Mouse (Mus musculus): ENCODE data around the gene Mfsd12.
A peak's percentile ranks its signal among the peaks of the same experiment; 100 is the strongest.

Mfsd12 gene

DNA sequence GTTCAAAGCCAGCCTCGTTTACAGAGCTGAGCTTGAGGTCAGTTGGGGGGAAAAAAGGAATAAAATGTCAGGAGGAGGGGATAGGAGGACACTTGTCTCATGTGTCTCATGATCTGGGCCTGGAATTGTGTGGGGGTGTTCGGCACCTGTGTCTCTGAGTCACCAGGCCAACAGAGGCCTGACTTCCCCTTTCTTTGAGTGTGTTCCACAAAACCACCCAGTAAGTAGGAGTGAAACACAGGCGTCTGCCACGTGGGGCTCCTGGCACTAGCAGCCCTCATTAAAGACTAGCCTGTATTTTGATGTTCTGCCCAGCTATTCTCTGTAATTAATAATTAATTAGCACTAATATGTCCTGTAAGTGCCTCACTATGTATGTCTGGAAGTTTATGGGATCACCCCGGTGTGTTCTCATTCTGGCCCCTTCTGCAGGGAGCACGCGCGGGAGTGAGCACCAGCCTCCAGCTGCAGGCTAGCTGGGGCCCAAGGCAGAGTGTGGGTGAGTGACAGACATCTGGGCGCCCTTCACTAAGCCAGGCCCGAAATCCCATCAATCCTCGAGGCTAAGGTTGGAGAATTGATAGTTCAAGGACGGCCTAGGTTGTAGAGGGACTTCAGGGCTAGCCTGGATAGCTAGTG lies 820 bp upstream of the Mfsd12 start:
- DNase-seq = no peak

DNA sequence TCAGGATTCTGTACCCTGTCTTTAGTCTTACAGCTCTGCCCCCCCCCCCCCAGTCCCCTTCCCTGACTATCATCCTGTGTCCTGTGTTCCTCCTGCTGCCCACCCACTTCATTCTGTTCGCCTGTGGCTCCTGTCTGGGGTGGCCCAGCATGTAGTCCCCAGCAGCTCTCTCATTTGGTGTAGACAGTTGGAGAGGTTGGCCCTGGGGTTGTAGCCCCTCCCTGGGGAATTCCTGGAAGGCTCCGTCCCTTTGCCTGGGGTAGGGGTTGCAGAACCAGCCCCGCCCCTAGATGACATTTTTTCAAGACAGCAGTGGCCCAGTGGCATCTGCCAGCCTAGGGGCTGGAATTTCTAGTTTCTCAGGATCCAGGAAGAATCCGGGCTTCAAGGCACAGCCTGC lies 918 bp downstream of the Mfsd12 start:
- no peak for DNase-seq

DNA sequence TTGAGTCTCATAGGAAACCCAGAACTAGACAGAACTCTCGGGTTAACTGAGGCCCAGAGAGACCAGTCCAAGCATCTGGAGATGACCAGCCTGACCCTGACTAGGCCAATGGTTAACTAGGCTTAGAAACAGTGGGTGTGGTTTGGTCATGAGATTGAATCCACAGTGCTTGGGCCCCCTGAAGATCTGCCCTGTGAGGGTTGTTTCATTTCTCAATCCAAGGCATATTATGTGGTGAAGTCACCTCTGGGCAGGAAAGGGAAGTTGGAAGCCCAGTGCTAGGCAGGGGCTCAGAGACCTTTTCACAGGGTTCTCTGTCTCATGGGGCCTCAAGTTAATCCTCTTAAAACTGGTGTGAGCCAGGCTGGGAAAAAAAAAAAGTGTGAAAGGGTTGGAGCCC lies 1.6 kb downstream of the Mfsd12 start:
- DNase-seq = no peak

DNA sequence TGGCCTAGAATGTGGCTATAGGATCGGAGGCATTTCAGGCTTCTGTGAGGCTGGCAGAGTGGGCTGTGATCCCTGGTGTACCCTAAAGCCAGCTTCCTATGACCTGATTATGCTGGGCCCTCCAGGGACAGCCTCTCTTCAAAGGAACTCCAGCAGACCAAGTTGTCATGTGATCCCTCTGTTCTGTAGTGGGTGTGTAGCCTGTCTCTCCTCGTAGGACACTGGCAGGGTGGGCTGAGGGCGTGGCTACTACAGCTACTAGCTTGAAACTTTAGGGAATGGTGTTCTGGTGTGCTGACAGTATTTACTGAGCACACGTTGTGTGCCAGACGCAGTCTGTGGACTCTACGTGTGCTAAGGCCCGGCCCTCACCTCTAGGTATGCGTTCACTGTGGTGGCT lies 3.4 kb downstream of the Mfsd12 start:
- no peak for DNase-seq

DNA sequence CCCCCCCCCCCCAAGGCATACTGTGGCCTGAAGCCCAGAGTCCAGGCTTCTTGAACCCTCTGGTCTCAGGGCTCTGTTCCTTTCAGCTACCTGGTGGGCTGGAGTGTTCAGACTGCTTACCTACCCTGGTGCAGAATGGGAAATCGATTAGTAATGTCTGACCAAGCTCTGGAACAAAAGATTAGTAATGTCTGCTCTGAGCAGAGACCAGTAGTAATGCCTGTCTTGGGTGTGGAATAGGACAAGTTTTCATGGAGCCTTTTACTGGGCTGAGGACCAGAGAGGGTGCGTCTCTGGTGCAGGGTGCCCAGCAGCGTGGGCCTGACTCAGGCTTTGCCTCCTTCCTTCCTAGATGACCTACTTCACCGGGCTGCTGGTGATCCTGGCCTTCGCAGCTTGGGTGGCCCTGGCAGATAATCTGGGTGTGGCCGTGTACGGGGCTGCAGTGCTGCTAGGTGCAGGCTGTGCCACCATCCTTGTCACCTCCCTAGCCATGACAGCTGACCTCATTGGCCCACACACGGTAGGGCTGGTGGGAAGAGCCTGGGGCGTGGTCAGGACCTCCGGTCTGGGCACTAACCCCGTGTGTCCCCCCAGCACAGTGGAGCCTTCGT lies 5.2 kb downstream of the Mfsd12 start:
- DNase-seq = no peak

DNA sequence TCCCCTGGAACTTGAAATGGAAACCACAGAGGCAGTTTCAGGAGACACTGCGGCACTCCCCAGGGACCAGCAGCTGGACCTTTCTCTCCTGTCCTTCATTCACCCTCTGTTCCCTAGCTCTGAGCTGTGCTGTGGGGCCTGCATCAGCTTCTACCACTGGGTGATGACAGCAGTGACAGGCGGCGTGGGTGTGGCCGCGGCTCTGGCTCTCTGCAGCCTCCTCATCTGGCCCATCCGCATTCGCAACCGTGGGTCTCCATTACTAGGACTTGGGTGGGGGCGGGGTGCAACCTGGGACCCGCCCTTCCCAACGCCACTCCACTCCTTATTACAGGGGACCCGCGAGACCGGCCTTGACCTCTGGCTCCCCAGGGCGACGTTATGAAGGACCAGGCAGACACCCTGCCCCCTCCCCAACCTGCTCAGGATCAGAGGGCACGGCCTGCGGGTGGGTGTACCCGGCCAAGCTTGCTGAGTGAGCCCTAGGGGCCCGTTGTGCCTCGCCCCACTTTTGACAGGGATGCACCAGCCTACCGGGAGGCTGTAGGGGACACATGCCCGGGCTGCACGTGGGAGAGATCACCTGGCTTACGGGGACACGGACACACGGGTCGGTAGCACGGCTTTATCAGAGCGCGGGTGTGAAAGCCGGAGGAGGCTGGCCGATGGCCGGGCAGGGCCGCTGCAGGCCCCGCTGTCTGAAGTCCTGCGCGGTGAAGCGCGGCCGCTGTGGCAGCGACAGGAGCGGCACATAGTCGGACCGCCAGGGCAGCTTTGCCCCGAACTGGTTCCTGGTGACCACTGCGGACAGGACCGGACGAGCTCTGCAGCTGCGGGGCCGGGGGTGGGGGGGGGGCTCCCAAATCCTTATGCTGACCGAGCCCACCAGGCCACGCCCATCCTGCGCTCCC lies 6.4 kb downstream of the Mfsd12 start:
- no peak for DNase-seq

DNA sequence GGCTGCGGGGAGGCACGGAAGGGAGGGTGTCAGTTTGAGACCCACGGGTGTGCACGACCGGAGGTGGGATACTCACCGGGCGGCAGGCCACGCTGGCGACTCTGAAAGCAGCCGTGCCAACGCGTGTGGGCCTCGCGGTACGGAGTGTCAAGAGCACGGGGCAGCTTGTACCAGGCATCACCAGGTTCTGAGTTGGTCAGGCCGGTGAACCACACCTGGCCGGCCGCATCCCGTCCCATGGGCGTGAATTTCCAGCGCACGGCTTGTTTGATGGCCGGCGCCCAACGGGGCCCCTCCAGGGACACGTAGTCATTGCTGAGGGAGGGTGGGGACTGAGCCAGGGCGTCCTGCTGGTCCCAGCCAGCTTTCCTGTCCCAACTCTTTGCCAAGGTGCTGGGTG lies 7.4 kb downstream of the Mfsd12 start:
- DNase-seq = no peak

DNA sequence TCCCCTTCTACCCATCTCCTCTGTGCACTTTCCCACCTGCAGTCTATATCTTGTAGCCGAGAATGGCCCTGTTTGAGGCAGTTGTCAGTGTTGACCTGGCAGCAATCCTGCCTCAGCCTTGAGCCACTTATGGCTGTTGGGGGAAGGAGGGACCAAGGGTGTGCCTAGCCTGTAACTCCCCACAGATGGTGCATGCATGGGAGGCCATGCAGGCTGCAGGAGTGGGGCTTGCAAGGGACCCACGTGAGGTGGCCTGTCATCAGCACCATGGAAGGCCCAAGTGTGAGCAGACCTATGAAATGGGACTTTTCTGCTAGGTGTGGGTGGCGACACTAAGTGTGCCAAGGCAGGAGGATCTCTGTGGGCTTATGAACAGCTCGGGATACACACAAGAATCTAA lies 7.8 kb downstream of the Mfsd12 start:
- DNase-seq = no peak

DNA sequence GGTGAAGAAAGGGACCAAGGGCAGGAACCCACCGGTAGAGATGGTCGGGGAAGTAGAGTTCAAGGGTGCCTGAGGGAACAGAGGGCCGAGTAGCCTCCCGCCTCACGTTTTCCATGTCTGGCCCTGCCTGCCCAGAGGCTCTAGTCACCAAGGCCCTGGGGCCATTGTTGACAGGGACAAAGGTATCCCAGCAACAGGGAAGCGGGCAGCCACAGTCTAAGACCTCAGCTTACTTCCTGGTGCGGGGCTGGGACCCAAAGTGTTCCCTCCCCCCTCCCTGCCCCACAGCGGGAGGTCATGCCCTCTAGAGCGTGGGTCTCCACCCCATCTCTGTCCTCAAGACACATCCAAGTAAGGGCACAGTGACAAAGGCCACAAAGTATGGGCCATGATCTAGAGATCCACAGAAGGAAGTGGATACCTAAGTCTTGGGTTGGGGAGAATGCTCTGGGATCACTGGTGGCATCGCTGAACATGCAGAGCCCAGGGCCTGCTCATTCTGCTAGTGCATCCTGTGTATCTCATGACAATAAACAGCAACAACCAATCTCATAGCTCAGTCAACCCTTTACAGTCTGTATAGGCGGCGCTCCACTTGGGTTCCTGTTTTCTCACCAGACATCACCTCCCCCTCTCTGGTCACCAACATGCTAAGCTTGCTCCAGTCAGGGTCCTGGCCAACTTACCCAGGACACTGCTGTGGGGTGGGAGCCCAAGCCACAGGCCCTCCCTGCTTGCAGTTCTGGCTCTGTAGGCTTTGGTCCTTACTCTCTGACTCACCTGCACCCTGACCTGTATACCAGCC lies 8.6 kb downstream of the Mfsd12 start, which contains the start of gene 4930404N11Rik:
4930404N11Rik (minus strand) TSS at position 145 of the 805 bp plus-strand sequence.
- no peak for DNase-seq

DNA sequence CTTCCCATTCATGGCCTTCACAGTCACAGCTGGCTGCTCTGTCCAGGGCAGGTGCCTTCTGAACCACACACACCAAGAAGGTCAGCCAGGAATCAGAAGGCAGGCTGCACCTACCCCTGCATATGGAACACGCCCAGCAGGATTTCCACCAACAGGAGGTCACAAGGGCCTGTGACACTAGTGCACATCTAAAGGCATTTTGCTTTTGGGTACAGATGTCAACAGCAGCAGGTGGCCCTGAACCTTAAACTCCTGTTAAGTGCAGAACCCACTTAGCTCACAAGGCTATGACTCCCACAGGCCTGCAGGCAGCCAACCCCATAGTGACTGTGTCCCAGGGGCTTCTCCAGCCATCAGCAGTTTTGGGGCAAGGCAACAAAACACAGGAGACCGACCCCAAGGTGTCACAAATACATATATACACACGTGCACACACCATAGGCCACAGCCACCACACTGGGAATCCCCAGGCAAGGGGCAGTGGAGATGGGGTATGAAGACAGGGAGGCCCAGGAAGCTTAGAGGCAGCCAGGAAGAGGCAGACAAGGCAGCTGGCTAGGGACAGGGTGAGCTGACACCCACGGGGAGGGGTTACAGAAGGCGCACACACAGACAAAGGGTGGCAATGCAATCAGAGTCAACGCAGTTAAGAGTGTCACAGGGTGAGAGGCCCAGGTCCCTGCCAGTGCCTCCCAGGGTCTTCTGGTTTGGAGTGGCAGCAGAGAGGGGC lies 9.4 kb downstream of the Mfsd12 start:
- no peak for DNase-seq

DNA sequence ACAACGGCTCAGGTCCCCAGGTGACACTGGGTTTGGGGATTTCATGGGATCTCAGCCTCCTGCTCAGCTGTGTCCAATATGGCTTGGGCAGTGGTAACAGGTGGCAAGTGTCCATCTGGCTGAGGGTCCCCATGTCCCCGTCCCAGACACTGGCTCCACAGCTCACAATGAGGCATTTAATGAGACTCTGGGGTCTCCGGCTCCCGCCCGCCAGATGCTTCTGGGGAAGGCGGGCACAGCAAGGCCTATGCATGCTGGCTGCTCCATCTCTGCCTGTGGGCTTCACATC lies 9.9 kb downstream of the Mfsd12 start:
- DNase-seq = no peak

DNA sequence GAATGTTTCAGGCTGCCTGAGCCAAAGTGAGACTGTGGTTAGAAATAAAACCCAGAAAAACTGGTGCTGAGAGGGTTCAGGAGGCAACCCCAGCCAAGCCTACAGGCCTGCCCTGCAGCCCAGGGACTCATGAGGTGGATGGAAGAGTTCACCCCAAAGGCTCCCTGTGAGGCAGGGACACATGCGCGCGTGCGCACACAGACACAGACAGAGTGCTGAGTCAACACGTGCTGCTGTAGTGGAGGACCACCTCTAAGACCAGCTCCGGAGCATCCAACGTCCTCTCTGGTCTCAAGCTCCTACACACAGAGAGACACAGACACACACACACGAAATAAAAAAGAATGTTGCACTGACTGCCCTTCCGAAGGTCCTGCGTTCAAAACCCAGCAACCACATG lies 18.0 kb downstream of the Mfsd12 start:
- no peak for DNase-seq

DNA sequence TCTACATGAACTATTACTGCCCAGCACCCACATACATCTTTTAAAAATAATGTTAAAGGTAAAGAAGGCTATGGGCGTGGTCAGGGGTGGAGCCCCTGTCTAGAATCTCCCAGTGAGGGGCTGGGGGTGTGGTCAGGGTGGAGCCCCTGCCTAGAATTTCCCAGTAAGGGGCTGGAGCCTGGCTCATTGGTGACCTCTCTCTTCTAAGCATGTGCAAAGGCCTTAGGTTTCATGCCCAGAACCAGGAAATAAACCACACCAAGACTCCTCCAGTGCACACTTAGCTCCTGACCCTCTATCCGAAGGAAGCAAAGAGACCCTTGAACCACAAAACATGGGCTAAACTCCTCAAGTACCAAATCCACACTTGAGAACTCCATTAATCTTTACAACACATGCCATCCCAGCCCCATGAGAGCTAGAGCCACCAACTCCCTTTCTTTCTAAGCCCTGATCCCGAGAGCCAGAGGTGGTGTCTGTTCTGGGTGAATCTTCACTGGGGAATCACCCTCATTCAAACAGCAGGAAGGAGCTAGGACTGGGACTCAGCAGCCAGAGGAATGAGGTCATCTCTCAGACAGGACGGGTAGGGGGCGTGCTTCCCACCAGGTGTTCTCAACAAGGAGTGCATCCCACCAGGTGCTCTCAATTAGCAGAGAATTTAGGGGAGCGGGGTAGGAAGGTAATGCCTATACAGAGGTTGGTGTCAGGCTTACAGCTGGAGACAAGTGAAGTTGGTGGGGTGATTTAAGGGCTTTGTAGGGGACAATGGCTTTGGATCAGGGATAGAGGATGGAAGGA lies 19.5 kb downstream of the Mfsd12 start:
- peak; percentile 43 for DNase-seq

DNA sequence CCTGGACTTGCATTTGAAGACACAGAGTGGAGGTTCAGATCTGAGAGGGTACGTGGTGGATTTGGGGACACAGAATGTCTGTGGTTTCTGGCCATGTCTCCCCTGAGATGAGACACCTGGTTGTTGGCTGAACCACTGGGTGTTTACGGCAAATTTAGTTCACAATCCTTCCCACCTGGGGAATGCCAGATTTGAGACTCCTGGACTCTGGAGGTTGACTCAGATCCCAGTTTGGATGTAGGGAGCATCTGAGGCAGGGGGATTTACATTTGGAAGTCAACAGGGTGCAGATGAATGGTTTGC lies 20.0 kb downstream of the Mfsd12 start:
- DNase-seq = no peak

DNA sequence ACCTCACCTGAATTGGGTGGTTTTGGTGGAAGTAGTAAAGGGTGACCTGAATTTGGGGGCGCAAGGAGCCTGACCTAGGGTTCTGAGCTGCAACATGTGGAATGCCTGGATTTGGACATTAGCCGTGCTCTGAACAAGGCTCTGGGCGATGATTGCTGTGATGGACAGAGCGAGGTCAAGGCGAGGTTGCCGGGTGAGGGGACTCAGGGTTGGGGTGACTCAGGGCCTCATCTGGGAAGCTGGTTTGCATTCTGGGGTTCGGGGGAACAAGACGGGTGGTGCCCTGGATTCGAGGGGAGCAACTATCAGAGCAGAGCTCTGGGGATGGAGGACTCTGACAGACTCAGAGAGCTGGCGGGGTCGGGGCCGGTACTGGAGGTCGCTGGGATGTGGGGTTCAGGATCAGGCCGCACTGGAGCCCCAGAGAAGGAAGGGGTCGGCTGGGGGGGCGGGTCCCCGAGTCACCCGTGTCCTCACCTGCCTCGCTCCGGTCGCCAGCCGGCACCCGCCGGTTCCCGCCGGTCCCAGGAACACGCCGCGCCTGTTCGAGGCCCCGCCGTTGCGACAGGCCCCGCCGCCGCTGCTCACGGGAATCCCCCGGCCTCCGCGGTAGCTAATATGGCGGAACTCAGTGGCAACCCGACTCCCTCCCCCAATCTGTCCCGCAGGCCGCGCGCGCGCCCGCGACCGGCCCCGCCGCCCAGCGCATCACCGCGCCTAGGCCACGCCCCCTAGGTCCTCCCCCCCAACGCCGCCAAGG lies 20.7 kb downstream of the Mfsd12 start, which contains the start of gene Fzr1:
Fzr1 (minus strand) TSS at position 724 of the 760 bp plus-strand sequence.
- no peak for DNase-seq

DNA sequence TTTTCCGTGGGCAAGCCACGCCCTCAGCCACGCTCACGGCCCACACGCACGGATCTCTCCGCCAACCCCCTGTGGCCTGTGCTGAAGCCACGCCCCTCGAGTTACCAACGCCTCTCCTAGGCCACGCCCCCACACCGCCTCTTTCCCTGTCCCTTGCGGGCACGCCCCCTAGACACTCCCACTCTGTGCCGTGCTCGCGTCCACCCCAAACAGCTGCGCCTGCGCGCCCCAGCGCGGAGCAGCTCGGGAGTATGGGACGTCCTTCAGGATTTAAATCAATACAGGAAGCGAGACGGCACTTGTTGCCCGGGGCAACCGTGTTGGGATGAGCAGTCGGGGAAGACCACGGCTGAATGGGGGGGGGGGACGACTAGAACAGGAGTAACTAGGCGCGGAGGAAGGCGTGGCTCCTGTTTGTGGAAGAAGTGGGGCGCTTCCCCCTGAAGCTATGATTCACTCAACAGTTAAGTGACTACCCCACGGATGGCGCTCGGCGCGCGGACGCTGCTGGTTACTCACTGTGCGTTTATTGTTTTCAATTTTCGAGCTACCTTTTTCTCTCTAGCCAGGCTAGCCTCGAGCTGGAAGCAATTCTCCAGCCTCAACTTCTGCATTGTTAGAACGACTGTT lies 21.4 kb downstream of the Mfsd12 start:
- peak; percentile 100 for DNase-seq

DNA sequence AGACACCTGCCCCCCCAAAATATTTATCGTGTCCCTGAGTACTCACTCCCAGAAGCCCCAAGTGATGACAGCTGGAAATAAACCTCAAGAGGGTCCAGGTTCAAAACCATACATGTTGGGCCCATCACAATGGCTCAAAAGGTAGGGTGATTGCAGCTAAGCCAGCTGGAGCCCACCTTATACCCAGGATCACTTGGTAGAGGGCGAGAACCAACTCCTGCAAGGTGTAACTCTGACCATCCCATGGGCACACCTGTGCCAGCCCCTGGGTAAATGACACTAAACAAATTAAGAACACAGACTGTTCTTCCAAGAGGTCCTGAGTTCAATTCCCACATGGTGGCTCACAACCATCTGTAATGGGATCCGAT lies 21.9 kb downstream of the Mfsd12 start:
- DNase-seq = no peak

DNA sequence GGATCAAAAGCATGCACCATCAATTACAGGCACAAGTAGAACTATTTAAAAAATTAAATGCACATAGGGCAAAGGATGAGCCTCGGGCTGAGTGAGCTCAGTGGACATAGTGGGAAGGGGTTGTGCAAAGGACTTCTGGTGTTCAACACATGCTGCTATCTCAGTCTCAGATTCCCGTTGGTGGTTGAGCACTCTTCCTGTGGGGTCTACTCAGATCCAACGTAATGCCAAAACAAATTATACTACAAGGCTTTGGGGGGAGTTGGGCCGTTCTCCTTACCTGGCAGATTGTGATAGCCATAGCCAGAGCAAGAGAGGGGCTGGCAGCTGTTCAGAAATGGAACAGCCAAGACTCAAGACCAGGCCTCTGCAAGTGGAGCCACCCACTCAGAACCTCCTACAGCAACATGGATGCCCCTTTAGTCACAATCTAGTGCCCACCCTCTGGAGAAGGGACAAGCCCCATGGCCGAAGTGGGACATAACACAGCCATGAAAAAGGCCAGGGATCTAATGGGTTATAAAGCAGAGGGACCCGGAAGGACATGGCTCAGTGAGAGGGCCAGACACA lies 22.6 kb downstream of the Mfsd12 start:
- no peak for DNase-seq

DNA sequence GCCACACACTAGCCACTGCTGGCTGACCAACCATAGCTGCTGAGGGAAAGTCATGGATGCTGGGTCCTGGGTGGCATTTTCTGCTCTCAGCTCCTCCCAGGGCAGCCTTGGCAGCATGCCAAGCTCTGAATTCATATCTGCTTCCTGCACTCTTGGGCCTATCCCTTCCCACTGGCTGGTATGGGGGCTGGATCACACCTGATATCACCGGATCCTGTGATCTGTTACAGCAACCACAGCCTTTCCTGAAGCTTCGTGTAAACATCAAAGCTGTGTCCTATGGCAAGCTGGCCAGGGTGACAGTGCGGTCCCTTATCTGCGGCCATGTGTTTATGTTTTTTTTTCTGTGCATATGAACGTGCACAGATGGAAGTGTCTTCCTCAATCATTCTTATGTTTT lies 24.7 kb downstream of the Mfsd12 start:
- DNase-seq = no peak

Data from thymus, postnatal 25 days (tissue).